Mouse (Mus musculus) embryonic fibroblast, embryonic 13.5 days (primary cell): ENCODE measurements around the gene Xpot.

Source experiments
- CTCF ChIP-seq: IDR thresholded peaks from 2 replicates; pipeline ENCODE4 v1.5.1; 2011; ENCODE audit warnings: mild to moderate bottlenecking, control low read depth, low read length, moderate library complexity, borderline replicate concordance; ENCODE audit not compliant: insufficient read depth
- POLR2A ChIP-seq: IDR thresholded peaks from 2 replicates; pipeline ENCODE4 v1.6.1; 2011; ENCODE audit warnings: low read depth, mild to moderate bottlenecking, control low read depth, low read length, moderate library complexity

DNA sequence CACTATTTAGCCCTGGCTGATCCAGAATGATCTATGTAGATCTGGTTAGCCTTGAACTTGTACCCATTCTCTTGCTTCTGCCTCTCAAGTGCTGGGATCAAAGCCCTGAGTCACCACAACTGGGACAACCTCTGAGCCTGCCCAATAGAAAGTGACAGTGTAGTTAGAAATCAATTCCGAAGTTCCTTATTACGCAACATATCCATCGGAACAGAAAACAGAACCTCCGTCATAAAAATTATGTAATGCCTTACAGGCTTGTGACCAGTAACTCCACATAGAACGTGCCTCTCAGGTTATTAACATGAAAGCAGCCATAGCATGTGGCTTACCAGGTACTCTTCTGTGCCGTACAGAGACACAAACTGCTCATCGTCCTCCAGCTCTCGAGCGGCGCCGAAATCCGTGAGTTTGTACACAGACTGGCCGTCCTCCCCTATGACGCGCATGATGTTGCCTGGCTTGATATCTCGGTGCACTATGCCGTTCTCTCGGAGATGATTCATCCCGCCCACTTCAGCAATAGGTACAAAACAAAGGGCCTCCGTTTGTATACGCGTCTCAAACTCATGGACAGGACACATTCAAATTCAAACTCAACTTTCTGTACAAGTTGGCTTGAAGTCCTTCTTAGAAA lies 54.5 kb downstream of the Xpot start:
- TF ChIP-seq POLR2A: no peak
- TF ChIP-seq CTCF: no peak
